Comparison of ENCODE assay signal across 9 mouse cellular contexts in the genomic region with DNA sequence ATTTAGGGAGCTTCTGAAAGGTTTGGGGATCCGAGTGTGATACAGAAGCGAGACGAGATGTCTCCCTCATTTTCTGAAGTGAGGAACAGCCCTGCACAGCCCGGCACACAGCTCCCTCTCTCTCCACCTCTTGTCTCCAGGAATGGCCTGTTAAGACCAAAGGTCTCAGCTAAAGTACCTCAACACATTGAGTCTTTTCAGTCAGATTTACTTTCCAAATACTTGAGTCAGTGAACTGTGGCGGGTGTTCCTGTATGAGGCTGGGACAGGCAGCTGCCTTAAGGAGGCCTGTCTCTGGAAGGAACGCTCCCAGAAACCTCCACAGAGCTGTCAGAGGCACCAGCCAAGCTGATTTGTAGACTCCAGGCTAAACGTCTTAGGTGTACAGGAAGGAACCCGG. TPM values are rescaled to one million over a fixed set of nuclear protein-coding genes. Genes with fewer than 3 reads are reported as not detected.
A peak's percentile ranks its signal among the peaks of the same experiment; 100 is the strongest.
DNase-seq lines count a peak whose midpoint lies in the region; ATAC-seq lines count a peak whose summit lies in the region.
"Had no signal": no experiment of that assay in that cellular context is flagged by ENCODE, and none has a peak within 500 bp of the region (broad histone marks: within the 10 kb centered on the region; RNA-seq: fewer than 3 reads in every experiment).

No protein-coding gene starts in this region.

- DNase-seq in liver, embryonic 13.5 days, result no peak
- no peak for DNase-seq in liver
- DNase-seq in hindbrain, embryonic 14.5 days (ENCODE audit: low spot score), result no peak
- no peak for DNase-seq in urinary bladder, adult 2 months (ENCODE audit: low spot score)
- DNase-seq in gastrocnemius, postnatal 25 days, result no peak

- H3K4me2 ChIP-seq in liver, embryonic 13.5 days, result 0 out of 2 replicates have a peak overlapping the region, but pooled peaks have one; percentile 58
- H3K4me2 ChIP-seq in hindbrain, embryonic 14.5 days (replicated peaks), result peak overlapping the region; percentile 90
- peak overlapping the region; percentile 75 for H3K4me2 ChIP-seq in kidney, embryonic 16.5 days (replicated peaks; ENCODE audit: low read depth, low read length)
- H3K4me2 ChIP-seq in neural tube, embryonic 14.5 days (ENCODE audit: low read depth, low read length), result peak overlapping the region; percentile 85; the same call in 1 of the 2 replicates

- H3K36me3 ChIP-seq in liver, embryonic 13.5 days, result 0 out of 2 replicates have a peak, but pooled peaks cover 5% of the 10 kb centered on the region
- no peaks in the 10 kb centered on the region for H3K36me3 ChIP-seq in hindbrain, embryonic 14.5 days (replicated peaks; ENCODE audit: control insufficient read depth, insufficient read depth)
- no peaks in the 10 kb centered on the region for H3K36me3 ChIP-seq in kidney, embryonic 16.5 days (ENCODE audit: insufficient read depth, low read length)
- no peaks in the 10 kb centered on the region for H3K36me3 ChIP-seq in neural tube, embryonic 14.5 days (ENCODE audit: control insufficient read depth, insufficient read depth, low read length)

- no peak overlapping the region for H3K27ac ChIP-seq in liver, embryonic 13.5 days
- H3K27ac ChIP-seq in hindbrain, embryonic 14.5 days, result no peak overlapping the region
- peak overlapping the region; percentile 70 for H3K27ac ChIP-seq in kidney, embryonic 16.5 days (ENCODE audit: low read length)
- H3K27ac ChIP-seq in neural tube, embryonic 14.5 days (ENCODE audit: low read depth, low read length), result no peak overlapping the region

- WGBS in liver, embryonic 13.5 days (ENCODE audit: insufficient replicate concordance), result 45% methylated on average over 8 of the region's 8 CpGs
- 27% methylated on average over 8 of the region's 8 CpGs for WGBS in hindbrain, embryonic 14.5 days
- WGBS in kidney, embryonic 16.5 days, result 8% methylated on average over 8 of the region's 8 CpGs
- WGBS in neural tube, embryonic 14.5 days, result 13% methylated on average over 8 of the region's 8 CpGs

- no peak overlapping the region for H3K9ac ChIP-seq in liver, embryonic 13.5 days
- no peak overlapping the region for H3K9ac ChIP-seq in hindbrain, embryonic 14.5 days
- peak overlapping the region; percentile 60; the same call in 1 of the 2 replicates for H3K9ac ChIP-seq in kidney, embryonic 16.5 days (replicated peaks; ENCODE audit: low read length)
- H3K9ac ChIP-seq in neural tube, embryonic 14.5 days (replicated peaks; ENCODE audit: low read depth, low read length), result no peak overlapping the region

- no peak for ATAC-seq in liver, embryonic 13.5 days (ENCODE audit: low read depth)
- no peak for ATAC-seq in hindbrain, embryonic 14.5 days (ENCODE audit: low FRiP score)
- peak; percentile 57 for ATAC-seq in kidney, embryonic 16.5 days (ENCODE audit: low FRiP score, low TSS enrichment)
- ATAC-seq in neural tube, embryonic 14.5 days (ENCODE audit: low read depth), result no peak
- no peak for ATAC-seq in erythroid progenitor cell, adult 5-6 weeks (replicated peaks; ENCODE audit: low FRiP score, poor library complexity, severe bottlenecking)

- peaks cover 33% of the 10 kb centered on the region for H3K4me1 ChIP-seq in liver, embryonic 13.5 days (replicated peaks)
- H3K4me1 ChIP-seq in hindbrain, embryonic 14.5 days (replicated peaks; ENCODE audit: control insufficient read depth, insufficient read depth, low read length), result peaks cover 29% of the 10 kb centered on the region
- H3K4me1 ChIP-seq in kidney, embryonic 16.5 days (ENCODE audit: insufficient read depth, low read length), result peaks cover 50% of the 10 kb centered on the region
- peaks cover 24% of the 10 kb centered on the region for H3K4me1 ChIP-seq in neural tube, embryonic 14.5 days (ENCODE audit: control insufficient read depth, insufficient read depth, low read length)

- no peak overlapping the region for H3K4me3 ChIP-seq in liver, embryonic 13.5 days (replicated peaks)
- no peak overlapping the region for H3K4me3 ChIP-seq in hindbrain, embryonic 14.5 days (replicated peaks; ENCODE audit: low read length)
- peak overlapping the region; percentile 44 for H3K4me3 ChIP-seq in kidney, embryonic 16.5 days (ENCODE audit: low read length)
- H3K4me3 ChIP-seq in neural tube, embryonic 14.5 days (ENCODE audit: low read depth, low read length), result no peak overlapping the region

- H3K9me3 ChIP-seq in liver, embryonic 13.5 days (replicated peaks), result no peaks in the 10 kb centered on the region
- H3K9me3 ChIP-seq in hindbrain, embryonic 14.5 days (ENCODE audit: control insufficient read depth, low read length), result no peaks in the 10 kb centered on the region
- H3K9me3 ChIP-seq in kidney, embryonic 16.5 days (ENCODE audit: low read length), result no peaks in the 10 kb centered on the region
- H3K9me3 ChIP-seq in neural tube, embryonic 14.5 days (ENCODE audit: control insufficient read depth, low read length), result no peaks in the 10 kb centered on the region

- peaks cover 45% of the 10 kb centered on the region for H3K27me3 ChIP-seq in liver, embryonic 13.5 days
- H3K27me3 ChIP-seq in hindbrain, embryonic 14.5 days (ENCODE audit: control insufficient read depth, insufficient read depth, low read length), result no peaks in the 10 kb centered on the region; the same call in 1 of the 2 replicates
- H3K27me3 ChIP-seq in kidney, embryonic 16.5 days (ENCODE audit: insufficient read depth, low read length), result peaks cover 6% of the 10 kb centered on the region
- no peaks in the 10 kb centered on the region for H3K27me3 ChIP-seq in neural tube, embryonic 14.5 days (ENCODE audit: control insufficient read depth, insufficient read depth, low read length)

RNA-seq across cellular contexts. Expression of gene Kcnip2, which starts 0.9 kb away (rescaled TPM):
- 1.3 and 1.6 TPM in 2 replicates for polyA plus RNA-seq in liver, embryonic 13.5 days (2015; fragmentation: Nextera tagmentation; extraction: Ambion mirVana)
- polyA plus RNA-seq in hindbrain, embryonic 14.5 days (2014; fragmentation: Nextera tagmentation; extraction: Ambion mirVana), result 14.1 and 17.6 TPM in 2 replicates
- 2.0 and 2.3 TPM in 2 replicates for polyA plus RNA-seq in kidney, embryonic 16.5 days (2015; fragmentation: Nextera tagmentation; extraction: Ambion mirVana)
- polyA plus RNA-seq in neural tube, embryonic 14.5 days (2014; fragmentation: Nextera tagmentation; extraction: Ambion mirVana), result 17.2 and 20.4 TPM in 2 replicates
- polyA plus RNA-seq in urinary bladder, adult 2 months (2012; rRNA removed), result 0.40 and 0.55 TPM in 2 replicates
- total RNA-seq in erythroid progenitor cell, adult 5-6 weeks (2015; ENCODE audit: low replicate concordance), result not detected in 2 replicates
- 0.26 TPM in 1 of 2 replicates, not detected in the other for total RNA-seq in erythroid progenitor cell, adult 5-6 weeks (2017; ENCODE audit: low replicate concordance)
- total RNA-seq in gastrocnemius, postnatal 25 days (2021), result under 1 TPM in 1 of 2 experiments, not detected in 1; 0.29 TPM
- total RNA-seq: MEL had no signal

RNA-seq across cellular contexts. Expression of gene Mgea5, which starts 33.1 kb away (rescaled TPM):
- 17.7 and 19.1 TPM in 2 replicates for polyA plus RNA-seq in liver, embryonic 13.5 days (2015; fragmentation: Nextera tagmentation; extraction: Ambion mirVana)
- 88.2 and 95.4 TPM in 2 replicates for polyA plus RNA-seq in hindbrain, embryonic 14.5 days (2014; fragmentation: Nextera tagmentation; extraction: Ambion mirVana)
- polyA plus RNA-seq in kidney, embryonic 16.5 days (2015; fragmentation: Nextera tagmentation; extraction: Ambion mirVana), result 42.9 and 52.3 TPM in 2 replicates
- 106 and 108 TPM in 2 replicates for polyA plus RNA-seq in neural tube, embryonic 14.5 days (2014; fragmentation: Nextera tagmentation; extraction: Ambion mirVana)
- polyA plus RNA-seq in urinary bladder, adult 2 months (2012; rRNA removed), result 74.9 and 76.7 TPM in 2 replicates
- total RNA-seq in erythroid progenitor cell, adult 5-6 weeks (2015; ENCODE audit: low replicate concordance), result 106 and 118 TPM in 2 replicates
- total RNA-seq in erythroid progenitor cell, adult 5-6 weeks (2017; ENCODE audit: low replicate concordance), result 181 and 220 TPM in 2 replicates
- 10 to 100 TPM; 28.2 to 29.1 TPM for total RNA-seq in gastrocnemius, postnatal 25 days (2021)
